Mouse (Mus musculus): ENCODE data around the gene Dll4. TPM values are rescaled to one million over a fixed set of nuclear protein-coding genes. Genes with fewer than 3 reads are reported as not detected.

Gene Dll4
- total and polyA plus RNA-seq, 3 experiments = 0.12 to 0.13 TPM; not detected in 1

DNA sequence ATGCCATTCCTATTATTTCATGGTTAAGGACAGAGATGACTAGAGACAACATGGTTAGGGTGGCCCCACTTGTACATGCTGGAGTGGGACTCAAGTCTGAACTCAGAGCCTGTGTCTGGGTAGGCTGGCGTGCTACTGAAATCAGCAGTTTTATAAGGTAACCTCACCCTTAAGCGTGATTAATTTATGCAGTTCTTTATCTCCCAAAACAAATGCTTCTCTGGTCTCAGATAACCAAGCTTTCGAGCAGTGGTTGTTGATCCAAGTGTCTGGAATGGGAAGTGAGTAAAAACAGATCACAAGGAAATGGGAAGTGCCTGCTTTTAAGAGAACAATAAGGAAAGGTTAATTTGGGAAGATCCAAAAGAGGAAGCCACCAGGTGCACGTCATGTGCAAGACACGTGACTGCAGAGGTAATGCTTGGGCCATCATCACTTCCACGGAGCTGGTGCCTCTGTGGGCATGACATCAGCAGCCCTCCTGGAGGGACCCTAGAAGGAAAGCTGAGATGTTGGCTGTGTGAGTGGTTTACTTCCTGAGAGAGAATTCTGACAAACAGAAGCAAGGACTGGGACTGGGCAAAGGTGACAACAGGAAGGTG lies 19.1 kb downstream of the Dll4 start:
- no peaks in the 10 kb centered on the region for H3K36me3 ChIP-seq (replicated peaks in 1 of 2; ENCODE audit: control insufficient read depth in 1 of 2, insufficient read depth in 1 of 2, low read length in 1 of 2)
- TF ChIP-seq BHLHE40 (IDR thresholded peaks at IDR 0.05; ENCODE audit: low read depth, low read length) = peak; percentile 84
- TF ChIP-seq ZNF384 (IDR thresholded peaks at IDR 0.05; ENCODE audit: low read depth, low read length) = no peak
- dilution Hi-C loops (cut with MboI; ENCODE audit: extremely low pct_ligation_motif_present, extremely low pct_unique_long_range_greater_than_20kb, low sequenced_read_pairs) = no loop called here
- H3K4me3 ChIP-seq (replicated peaks in 1 of 3; ENCODE audit: low read depth in 2 of 3, low read length in 2 of 3, poor library complexity in 1 of 3) = no peak overlapping the region
- no peak for DNase-seq (ENCODE audit: extremely low read depth)
- H3K27me3 ChIP-seq (replicated peaks) = no peaks in the 10 kb centered on the region
- no peaks in the 10 kb centered on the region for H3K79me2 ChIP-seq (replicated peaks; ENCODE audit: control insufficient read depth, extremely low read depth, insufficient read depth, poor library complexity, severe bottlenecking)
- peaks cover 8% of the 10 kb centered on the region for H3K9me3 ChIP-seq (replicated peaks; ENCODE audit: low read length)
- no peak overlapping the region for H3K27ac ChIP-seq (ENCODE audit: insufficient read depth, low read depth)
- no peak overlapping the region for H3K9ac ChIP-seq (ENCODE audit: insufficient read depth, low read depth)
- no peak overlapping the region for H3K4me2 ChIP-seq (ENCODE audit: insufficient read depth, low read depth, poor library complexity, severe bottlenecking)
- in situ Hi-C loops (cut with MboI; ENCODE audit: low pct_ligation_motif_present, low pct_unique_long_range_greater_than_20kb, low sequenced_read_pairs) = no loop called here
- H3K4me1 ChIP-seq (ENCODE audit: control insufficient read depth in 1 of 2, insufficient read depth in 2 of 2) = peaks cover 3 to 13% of the 10 kb centered on the region in 2 experiments; a peak in 3 of 4 replicates

DNA sequence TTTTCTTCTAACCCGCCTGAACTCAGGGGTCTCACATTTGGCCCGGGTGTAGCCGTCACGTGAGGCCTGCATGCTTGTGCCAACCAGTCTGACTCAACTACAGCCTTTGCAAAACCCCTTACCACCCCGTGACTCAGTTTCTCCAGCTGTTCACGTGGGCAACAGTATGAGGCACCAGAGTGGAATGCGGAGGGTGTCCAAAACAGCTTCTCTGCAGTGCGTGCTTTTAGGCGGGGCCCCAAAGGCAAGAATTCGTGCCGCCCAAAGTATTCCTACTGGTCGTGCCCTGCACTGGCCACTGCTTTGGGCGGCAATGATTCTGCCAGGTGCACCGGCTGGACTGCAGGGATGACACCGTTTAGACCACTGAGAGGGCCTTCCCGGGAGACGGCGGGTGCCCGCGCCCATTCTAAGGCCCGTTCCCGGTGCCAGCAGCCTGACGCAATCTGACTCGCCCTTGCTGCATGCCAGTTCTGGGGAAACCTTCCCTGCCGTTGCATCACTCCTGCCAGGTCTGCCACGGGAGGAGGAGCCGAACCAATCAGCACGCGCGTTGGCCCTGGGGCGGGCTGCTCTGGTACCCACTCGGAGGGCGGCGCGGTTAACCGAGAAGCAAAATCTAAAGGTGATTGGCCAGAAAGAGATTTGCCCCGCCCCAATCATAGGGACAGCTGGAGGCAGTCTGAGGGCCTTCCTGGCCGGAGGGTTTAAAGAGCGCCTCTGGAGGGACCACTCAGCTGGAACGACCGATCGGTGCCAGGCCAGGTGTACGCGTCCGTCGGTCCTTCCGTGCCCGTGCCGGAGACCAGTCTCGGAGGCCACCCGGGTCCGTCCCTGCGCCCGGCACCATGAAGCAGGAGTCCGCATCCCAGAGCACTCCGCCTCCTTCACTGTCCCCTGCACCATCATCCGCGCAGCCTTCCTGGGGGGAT lies 25.2 kb downstream of the Dll4 start, which contains the start of gene Chac1:
Gene Chac1 (plus strand): TSS at position 675 of the 932 bp plus-strand sequence.
- peaks cover 33 to 37% of the 10 kb centered on the region in 2 experiments for H3K36me3 ChIP-seq (replicated peaks in 1 of 2; ENCODE audit: control insufficient read depth in 1 of 2, insufficient read depth in 1 of 2, low read length in 1 of 2)
- in situ Hi-C loops (cut with MboI; ENCODE audit: low pct_ligation_motif_present, low pct_unique_long_range_greater_than_20kb, low sequenced_read_pairs) (loop anchor here (5.0 kb wide), 1 partner anchor 36 kb away; no protein-coding TSS in a partner anchor), dilution Hi-C loops (cut with MboI; ENCODE audit: extremely low pct_ligation_motif_present, extremely low pct_unique_long_range_greater_than_20kb, low sequenced_read_pairs) (no loop called here)
- H3K79me2 ChIP-seq (replicated peaks; ENCODE audit: control insufficient read depth, extremely low read depth, insufficient read depth, poor library complexity, severe bottlenecking) = peaks cover 29% of the 10 kb centered on the region
- peak within 1 kb of the TSS; percentile 80 for H3K4me2 ChIP-seq (ENCODE audit: insufficient read depth, low read depth, poor library complexity, severe bottlenecking)
- H3K27ac ChIP-seq (ENCODE audit: insufficient read depth, low read depth) = peak within 1 kb of the TSS; percentile 88
- peak within 1 kb of the TSS; percentile 98 for H3K9ac ChIP-seq (ENCODE audit: insufficient read depth, low read depth)
- H3K4me1 ChIP-seq (ENCODE audit: control insufficient read depth in 1 of 2, insufficient read depth in 2 of 2) = peaks cover 29 to 48% of the 10 kb centered on the region in 2 experiments
- H3K9me3 ChIP-seq (replicated peaks; ENCODE audit: low read length) = no peaks in the 10 kb centered on the region
- DNase-seq (ENCODE audit: extremely low read depth) = peak; percentile 98
- peak within 1 kb of the TSS; percentile 79 to 98 (median 97) for H3K4me3 ChIP-seq (replicated peaks in 1 of 3; ENCODE audit: low read depth in 2 of 3, low read length in 2 of 3, poor library complexity in 1 of 3)
- no peaks in the 10 kb centered on the region for H3K27me3 ChIP-seq (replicated peaks)
- TF ChIP-seq TBP (conservative IDR thresholded peaks at IDR 0.05; ENCODE audit: low read depth, low read length) = peak; percentile 97
- peak; percentile 64 for TF ChIP-seq USF1 (IDR thresholded peaks at IDR 0.05; ENCODE audit: low read depth, low read length)
- TF ChIP-seq MXI1 (IDR thresholded peaks at IDR 0.05; ENCODE audit: low read depth, low read length) = peak; percentile 41; the same call in 1 of the 2 replicates
- peak; percentile 99 for TF ChIP-seq NELFE (IDR thresholded peaks at IDR 0.05; ENCODE audit: low read depth, low read length)
- TF ChIP-seq SMC3 (IDR thresholded peaks at IDR 0.05; ENCODE audit: low read depth, low read length) = no peak
- TF ChIP-seq MEF2A (IDR thresholded peaks at IDR 0.05; ENCODE audit: borderline replicate concordance, low read depth, low read length) = no peak
- no peak for TF ChIP-seq PAX5 (IDR thresholded peaks at IDR 0.05; ENCODE audit: low read length)
- TF ChIP-seq POLR2A (IDR thresholded peaks at IDR 0.05; ENCODE audit: low read depth, low read length) = peak; percentile 94
- TF ChIP-seq CTCF (conservative IDR thresholded peaks at IDR 0.05 in 1 of 2, IDR thresholded peaks at IDR 0.05 in 1 of 2; ENCODE audit: low read depth in 2 of 2, low read length in 2 of 2) = no peak
- peak; percentile 43; the same call in 1 of the 2 replicates for TF ChIP-seq TCF12 (IDR thresholded peaks at IDR 0.05; ENCODE audit: low read depth, low read length)
- 0 out of 2 replicates have a peak, but pooled peaks have one; percentile 8 for TF ChIP-seq MAX (IDR thresholded peaks at IDR 0.05; ENCODE audit: low read length)
- TF ChIP-seq UBTF (IDR thresholded peaks at IDR 0.05; ENCODE audit: low read depth, low read length) = peak; percentile 82
- peak; percentile 61; the same call in 1 of the 2 replicates for TF ChIP-seq CHD2 (IDR thresholded peaks at IDR 0.05; ENCODE audit: low read length)
- TF ChIP-seq RCOR1 (conservative IDR thresholded peaks at IDR 0.05; ENCODE audit: low read depth, low read length) = 0 out of 2 replicates have a peak, but pooled peaks have one; percentile 21
- no peak for TF ChIP-seq RAD21 (IDR thresholded peaks at IDR 0.05; ENCODE audit: low read depth, low read length)
- peak; percentile 96 for TF ChIP-seq BHLHE40 (IDR thresholded peaks at IDR 0.05; ENCODE audit: low read depth, low read length)
- no peak for TF ChIP-seq EP300 (IDR thresholded peaks at IDR 0.05; ENCODE audit: low read length)
- no peak for TF ChIP-seq USF2 (conservative IDR thresholded peaks at IDR 0.05; ENCODE audit: low read depth, low read length)
- no peak for TF ChIP-seq GABPA (IDR thresholded peaks at IDR 0.05; ENCODE audit: insufficient replicate concordance, low read depth, low read length)
- TF ChIP-seq KAT2A (IDR thresholded peaks at IDR 0.05; ENCODE audit: insufficient replicate concordance, low read length) = 0 out of 2 replicates have a peak, but pooled peaks have one; percentile 57
- peak; percentile 67; the same call in 1 of the 2 replicates for TF ChIP-seq MYC (IDR thresholded peaks at IDR 0.05; ENCODE audit: low read depth, low read length)
- TF ChIP-seq MAZ (IDR thresholded peaks at IDR 0.05; ENCODE audit: low read depth, low read length) = no peak
- TF ChIP-seq JUND (conservative IDR thresholded peaks at IDR 0.05; ENCODE audit: low read depth, low read length) = no peak
- TF ChIP-seq IRF4 (IDR thresholded peaks at IDR 0.05; ENCODE audit: low read depth, low read length) = no peak; the same call in 1 of the 2 replicates
- no peak for TF ChIP-seq E2F4 (IDR thresholded peaks at IDR 0.05; ENCODE audit: insufficient replicate concordance, low read depth, low read length)
- TF ChIP-seq ETS1 (conservative IDR thresholded peaks at IDR 0.05; ENCODE audit: low read depth, low read length) = peak; percentile 53; the same call in 1 of the 2 replicates
- no peak for TF ChIP-seq ZNF384 (IDR thresholded peaks at IDR 0.05; ENCODE audit: low read depth, low read length)
- TF ChIP-seq SIN3A (IDR thresholded peaks at IDR 0.05; ENCODE audit: low read length) = peak; percentile 70; the same call in 1 of the 2 replicates
- TF ChIP-seq JUN (IDR thresholded peaks at IDR 0.05; ENCODE audit: insufficient read depth, low read depth, low read length) = no peak
